Mouse (Mus musculus) erythroblast, embryonic 14.5 days (primary cell): Measurements from ENCODE around the gene Phospho1. TPM values are rescaled to one million over a fixed set of nuclear protein-coding genes. Genes with fewer than 3 reads are reported as not detected.

ENCODE experiments used
- H3K27me3 ChIP-seq: 2 replicates; pipeline ENCODE4 v1.6.1; 2012; ENCODE audit warnings: inconsistent platforms; ENCODE audit not compliant: control insufficient read depth
- H3K36me3 ChIP-seq: 2 replicates; pipeline ENCODE4 v1.6.1; 2012; ENCODE audit warnings: mild to moderate bottlenecking, inconsistent platforms; ENCODE audit not compliant: control insufficient read depth
- H3K4me1 ChIP-seq: 2 replicates; pipeline ENCODE4 v1.6.1; 2012; ENCODE audit warnings: inconsistent platforms; ENCODE audit not compliant: control insufficient read depth
- H3K4me3 ChIP-seq: replicated peaks from 2 replicates; pipeline ENCODE3; 2012; ENCODE audit warnings: moderate library complexity, mild to moderate bottlenecking, inconsistent platforms
- H3K9me3 ChIP-seq: 2 replicates; pipeline ENCODE4 v1.6.1; 2012; ENCODE audit warnings: low read length, inconsistent platforms, mixed read lengths; ENCODE audit not compliant: control insufficient read depth
- GATA1 ChIP-seq: IDR thresholded peaks from 2 replicates; pipeline ENCODE4 v1.6.1; 2012; ENCODE audit warnings: low read length, inconsistent platforms, mixed read lengths
- TAL1 ChIP-seq: IDR thresholded peaks from 3 replicates; pipeline ENCODE4 v1.6.1; 2012; ENCODE audit warnings: low read length, inconsistent platforms, mixed read lengths
- polyA plus RNA-seq: library from polyadenylated mRNA; stranded (reverse); fragments of >175 nt; gene quantifications from 2 replicates; pipeline ENCODE4 v1.2.3, GENCODE M21; 2012

Phospho1 gene
- polyA plus RNA-seq, 1 experiment = 210 TPM

- Histone ChIP-seq H3K27me3 (peaks cover 38% of the 10 kb centered on the region), H3K4me1 (peaks cover 89% of the 10 kb centered on the region), H3K36me3 (peaks cover 25% of the 10 kb centered on the region), H3K4me3 (peak overlapping the region; percentile 100), H3K9me3 (peaks cover 8% of the 10 kb centered on the region)
- TF ChIP-seq TAL1 (no peak), GATA1 (no peak)
Measured at GRCm38 (mm10) chr11:95824877-95825243, 561 bp downstream of the Phospho1 start.

GRCm38 (mm10) chr11:95825625-95826024 is 1.3 kb downstream of the Phospho1 start:
- Histone ChIP-seq H3K4me1 (peaks cover 90% of the 10 kb centered on the region), H3K9me3 (peaks cover 16% of the 10 kb centered on the region), H3K36me3 (peaks cover 32% of the 10 kb centered on the region), H3K4me3 (peak overlapping the region; percentile 100), H3K27me3 (peaks cover 46% of the 10 kb centered on the region)
- no peak for TF ChIP-seq GATA1
- TF ChIP-seq TAL1 = no peak

- H3K36me3 ChIP-seq = peaks cover 42% of the 10 kb centered on the region
- no peak for TF ChIP-seq GATA1
- TF ChIP-seq TAL1 = no peak
- peaks cover 25% of the 10 kb centered on the region for H3K9me3 ChIP-seq
- H3K4me3 ChIP-seq = peak overlapping the region; percentile 61
- peaks cover 55% of the 10 kb centered on the region for H3K27me3 ChIP-seq
- peaks cover 90% of the 10 kb centered on the region for H3K4me1 ChIP-seq
Measured at GRCm38 (mm10) chr11:95826317-95827167, 2.2 kb downstream of the Phospho1 start.

- H3K4me3 ChIP-seq = peak overlapping the region; percentile 61
- peaks cover 60% of the 10 kb centered on the region for H3K27me3 ChIP-seq
- peaks cover 88% of the 10 kb centered on the region for H3K4me1 ChIP-seq
- TF ChIP-seq TAL1 = no peak
- no peak for TF ChIP-seq GATA1
- H3K36me3 ChIP-seq = peaks cover 45% of the 10 kb centered on the region
- H3K9me3 ChIP-seq = peaks cover 26% of the 10 kb centered on the region
Measured at GRCm38 (mm10) chr11:95827168-95827447, 2.8 kb downstream of the Phospho1 start.

- peaks cover 91% of the 10 kb centered on the region for H3K4me1 ChIP-seq
- H3K9me3 ChIP-seq = peaks cover 26% of the 10 kb centered on the region
- H3K27me3 ChIP-seq = peaks cover 65% of the 10 kb centered on the region
- no peak for TF ChIP-seq TAL1
- no peak for TF ChIP-seq GATA1
- peak overlapping the region; percentile 61 for H3K4me3 ChIP-seq
- H3K36me3 ChIP-seq = peaks cover 50% of the 10 kb centered on the region
Measured at GRCm38 (mm10) chr11:95827464-95828085, 3.3 kb downstream of the Phospho1 start.

GRCm38 (mm10) chr11:95828181-95828964 is 4.1 kb downstream of the Phospho1 start:
- peaks cover 57% of the 10 kb centered on the region for H3K36me3 ChIP-seq
- H3K9me3 ChIP-seq = peaks cover 26% of the 10 kb centered on the region
- H3K27me3 ChIP-seq = peaks cover 73% of the 10 kb centered on the region
- no peak for TF ChIP-seq GATA1
- TF ChIP-seq TAL1 = no peak
- peak overlapping the region; percentile 61 for H3K4me3 ChIP-seq
- H3K4me1 ChIP-seq = peaks cover 86% of the 10 kb centered on the region

- Histone ChIP-seq H3K27me3 (peaks cover 84% of the 10 kb centered on the region), H3K4me1 (peaks cover 88% of the 10 kb centered on the region), H3K36me3 (peaks cover 57% of the 10 kb centered on the region), H3K4me3 (no peak overlapping the region), H3K9me3 (peaks cover 26% of the 10 kb centered on the region)
- TF ChIP-seq TAL1 = no peak
- no peak for TF ChIP-seq GATA1
Measured at GRCm38 (mm10) chr11:95829526-95830050, 5.3 kb downstream of the Phospho1 start.

GRCm38 (mm10) chr11:95830411-95831275 is 6.3 kb downstream of the Phospho1 start:
- H3K4me3 ChIP-seq = peak overlapping the region; percentile 10
- TF ChIP-seq GATA1 = no peak
- peaks cover 80% of the 10 kb centered on the region for H3K27me3 ChIP-seq
- peaks cover 26% of the 10 kb centered on the region for H3K9me3 ChIP-seq
- peaks cover 57% of the 10 kb centered on the region for H3K36me3 ChIP-seq
- peaks cover 88% of the 10 kb centered on the region for H3K4me1 ChIP-seq
